Mouse (Mus musculus) gastrocnemius, adult 2 months (tissue): Measurements from ENCODE around the gene Tdrd9. TPM values are rescaled to one million over a fixed set of nuclear protein-coding genes. Genes with fewer than 3 reads are reported as not detected.

ENCODE experiments used
- DNase-seq: peaks from one replicate; pipeline ENCODE4 v3.0.0; 2022
- H3K27ac ChIP-seq: fragments of 200-600 bp; 2 replicates; pipeline ENCODE4 v1.8.1; 2022; ENCODE audit warnings: mild to moderate bottlenecking
- H3K4me3 ChIP-seq: fragments of 200-600 bp; 2 replicates; pipeline ENCODE4 v1.8.1; 2022; ENCODE audit warnings: mild to moderate bottlenecking, moderate library complexity
- CTCF ChIP-seq: fragments of 200-600 bp; IDR thresholded peaks from 2 replicates; pipeline ENCODE4 v1.8.1; 2022; ENCODE audit warnings: antibody characterized with exemption, mild to moderate bottlenecking, moderate library complexity
- intact Hi-C: fragments of 180-260 bp; cut with DNase I; formaldehyde crosslinking; loops from one replicate; pipeline ENCODE4 v1.15.1; 2025
- microRNA-seq: library from miRNA; unstranded; fragments of <30 nt; microRNA quantifications from one replicate; pipeline ENCODE4 v1.2.0, GENCODE M21; 2021
- total RNA-seq, 2 experiments: library from RNA; stranded (reverse); gene quantifications; 2 replicates each; pipeline ENCODE4 v1.2.3; 2021

Gene Tdrd9
- total RNA-seq, 2 experiments from 2014 or later = 0.20 to 0.41 TPM

GRCm38 (mm10) chr12:112108696-112109445 is 137.5 kb downstream of the Tdrd9 start:
- intact Hi-C loops = no loop called here
- H3K4me3 ChIP-seq = no peak overlapping the region
- no peak for TF ChIP-seq CTCF
- H3K27ac ChIP-seq = no peak overlapping the region
- DNase-seq = no peak

- intact Hi-C loops = loop anchor here (10.0 kb wide), 1 partner anchor 365 kb away; no protein-coding TSS in a partner anchor
- TF ChIP-seq CTCF = no peak
- DNase-seq = no peak
Observed at GRCm38 (mm10) chr12:112109701-112110100, 138.3 kb downstream of the Tdrd9 start.

GRCm38 (mm10) chr12:112111323-112111722 is 140.0 kb downstream of the Tdrd9 start:
- DNase-seq = no peak
- Histone ChIP-seq H3K27ac (no peak overlapping the region), H3K4me3 (no peak overlapping the region)
- TF ChIP-seq CTCF = no peak
- intact Hi-C loops = loop anchor here (10.0 kb wide), 1 partner anchor 363 kb away; no protein-coding TSS in a partner anchor

More at GRCm38 (mm10) chr12:112109701-112110100, 138.3 kb downstream of the Tdrd9 start:
- Histone ChIP-seq H3K4me3 (no peak overlapping the region), H3K27ac (no peak overlapping the region)

- intact Hi-C loops = loop anchor here (10.0 kb wide), 1 partner anchor 363 kb away; no protein-coding TSS in a partner anchor
- DNase-seq = no peak
Observed at GRCm38 (mm10) chr12:112112235-112112634, 140.9 kb downstream of the Tdrd9 start.

GRCm38 (mm10) chr12:112112686-112113396 is 141.5 kb downstream of the Tdrd9 start:
- no peak for TF ChIP-seq CTCF
- no peak overlapping the region for H3K4me3 ChIP-seq
- no peak for DNase-seq
- no peak overlapping the region for H3K27ac ChIP-seq
- intact Hi-C loops = loop anchor here (1.0 to 10.0 kb wide), 3 partner anchors 27 to 430 kb away; no protein-coding TSS in a partner anchor

More at GRCm38 (mm10) chr12:112112235-112112634, 140.9 kb downstream of the Tdrd9 start:
- no peak overlapping the region for H3K27ac ChIP-seq
- no peak overlapping the region for H3K4me3 ChIP-seq
- no peak for TF ChIP-seq CTCF

- Histone ChIP-seq H3K4me3 (no peak overlapping the region), H3K27ac (no peak overlapping the region)
- peak; percentile 90 for DNase-seq
- TF ChIP-seq CTCF = no peak; the same call in 1 of the 2 replicates
- intact Hi-C loops = loop anchor here (1.0 to 10.0 kb wide), 3 partner anchors 27 to 430 kb away; no protein-coding TSS in a partner anchor
Observed at GRCm38 (mm10) chr12:112113710-112114109, 142.4 kb downstream of the Tdrd9 start.

- TF ChIP-seq CTCF = no peak
- no peak overlapping the region for H3K27ac ChIP-seq
- H3K4me3 ChIP-seq = no peak overlapping the region
- no peak for DNase-seq
- intact Hi-C loops = loop anchor here (10.0 kb wide), 1 partner anchor 358 kb away; no protein-coding TSS in a partner anchor
Observed at GRCm38 (mm10) chr12:112117006-112117405, 145.6 kb downstream of the Tdrd9 start.

- no peak overlapping the region for H3K4me3 ChIP-seq
- TF ChIP-seq CTCF = no peak
- H3K27ac ChIP-seq = no peak overlapping the region
- no peak for DNase-seq
- intact Hi-C loops = loop anchor here (10.0 kb wide), 1 partner anchor 357 kb away; no protein-coding TSS in a partner anchor
Observed at GRCm38 (mm10) chr12:112117649-112118048, 146.3 kb downstream of the Tdrd9 start.

Small RNA genes lying within 50 kb of the gene (microRNA-seq; reads per million reads assigned to microRNA genes)
- gene Mir3073a (not detected), gene Mir3073b (not detected)

Other genes starting within 250 kb of the Tdrd9 start
- gene Klc1, start 212.7 kb upstream of the Tdrd9 start, total RNA-seq = 10 to 100 TPM; 61.5 to 75.9 TPM
- gene Xrcc3, start 157.7 kb upstream of the Tdrd9 start, total RNA-seq = under 1 TPM in 1 of 2 experiments, not detected in 1; 0.47 TPM
- 10 to 100 TPM; 15.6 to 18.0 TPM for gene Zfyve21, start 157.4 kb upstream of the Tdrd9 start, total RNA-seq
- 1 to 10 TPM; 6.7 to 7.1 TPM for gene Ppp1r13b, start 63.4 kb upstream of the Tdrd9 start, total RNA-seq
- gene Atp5mpl, start 4.6 kb upstream of the Tdrd9 start, total RNA-seq = 100 to 1,000 TPM; 684 to 874 TPM
- not detected for gene Rd3l, start 9.8 kb downstream of the Tdrd9 start, total RNA-seq
- gene Aspg, start 135.1 kb downstream of the Tdrd9 start, total RNA-seq = not detected
- 1 to 10 TPM; 3.6 to 3.7 TPM for gene Kif26a, start 174.6 kb downstream of the Tdrd9 start, total RNA-seq